Mouse (Mus musculus): ENCODE results near the gene Prop1. TPM values are rescaled to one million over a fixed set of nuclear protein-coding genes. Genes with fewer than 3 reads are reported as not detected.
A peak's percentile ranks its signal among the peaks of the same experiment; 100 is the strongest.

Prop1 gene
- total RNA-seq (2021), result not detected
- long read RNA-seq, result 0 reads

DNA sequence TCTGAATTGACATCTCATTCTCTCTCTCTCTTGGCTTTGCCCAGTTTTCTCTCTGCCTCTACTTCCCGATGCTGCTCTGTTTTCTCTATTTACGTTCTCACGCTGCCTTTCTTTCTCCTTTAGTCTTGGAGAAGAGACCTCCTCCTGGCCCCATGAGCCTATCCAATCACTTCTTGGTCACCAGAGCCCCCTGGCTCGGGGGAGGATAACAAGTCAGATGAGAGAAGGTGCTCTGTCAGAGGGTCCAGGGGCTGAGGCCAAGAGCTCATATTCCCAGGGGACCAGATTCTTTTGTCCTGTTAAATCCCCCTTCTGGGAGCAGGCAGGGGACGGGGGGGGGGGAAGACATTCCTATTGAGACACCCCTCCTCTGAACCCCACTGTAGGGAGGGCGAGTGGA lies at the start of gene Prop1:
Gene Prop1, minus strand, starts transcription at position 101 of the 400 bp plus-strand sequence.
- no peak for DNase-seq (ENCODE audit: low spot score in 2 of 2)

DNA sequence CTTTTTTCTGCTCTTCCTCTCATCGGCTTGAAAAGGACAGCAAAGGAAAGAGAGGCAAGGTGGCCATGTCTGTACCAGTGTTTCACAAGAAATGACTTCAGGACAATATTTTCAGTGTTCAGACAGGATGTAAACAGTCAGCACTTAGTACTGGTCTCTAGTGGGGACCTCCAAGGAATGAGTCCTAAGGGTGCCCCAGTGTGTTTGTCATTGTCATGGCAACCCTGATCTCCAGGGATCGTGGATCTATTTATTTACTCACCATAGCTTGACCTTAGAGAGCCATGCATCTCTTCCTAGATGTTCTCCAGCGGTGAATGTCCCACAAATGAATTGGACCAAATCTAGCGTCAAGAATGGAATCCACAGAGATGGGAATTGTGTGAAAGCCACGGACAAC lies 49.7 kb upstream of the Prop1 start, which contains the start of gene Olfr51:
Gene Olfr51, plus strand, starts transcription at position 301 of the 400 bp plus-strand sequence.
- DNase-seq (ENCODE audit: low spot score in 2 of 2), result no peak

DNA sequence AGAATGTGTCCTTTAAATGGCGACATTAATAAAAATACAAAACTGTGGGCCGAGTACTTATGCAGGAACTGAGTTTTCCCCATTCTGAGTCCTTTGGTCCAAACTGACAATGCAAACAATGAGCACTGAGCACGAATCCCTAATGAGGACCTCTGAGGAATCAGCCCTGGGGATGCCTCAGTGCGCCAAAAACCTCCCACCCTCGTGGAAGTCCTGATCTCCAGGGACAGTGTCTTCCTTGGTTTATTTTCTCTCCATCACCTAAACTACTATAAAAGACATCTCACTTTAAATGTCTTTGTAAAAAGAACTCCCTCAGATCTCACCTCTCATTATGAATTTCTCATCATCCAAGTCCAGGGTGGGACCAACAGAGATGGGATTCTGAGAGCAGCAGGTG lies 28.1 kb upstream of the Prop1 start, which contains the start of gene Olfr1377:
Gene Olfr1377, plus strand, starts transcription at position 301 of the 400 bp plus-strand sequence.
- no peak for DNase-seq (ENCODE audit: low spot score in 2 of 2)

DNA sequence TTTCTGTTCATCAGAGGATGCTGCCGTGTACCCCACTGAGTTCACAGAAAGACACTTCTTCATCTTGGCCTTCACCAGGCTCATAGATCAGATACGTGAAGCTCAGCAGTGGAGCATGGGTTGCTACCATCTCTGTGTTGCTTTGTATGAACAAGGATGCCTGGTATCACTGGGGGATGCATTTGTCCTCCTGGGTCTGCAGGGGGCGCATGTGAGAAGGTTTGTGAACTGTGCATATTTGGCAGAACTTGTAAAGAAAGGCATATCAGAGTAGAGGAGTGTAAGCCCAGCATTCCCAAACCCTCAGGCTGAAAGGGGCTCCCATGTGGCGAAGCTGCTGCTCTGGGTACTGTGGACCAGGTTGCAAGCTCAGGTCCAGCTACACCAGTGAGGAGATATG lies 23.7 kb upstream of the Prop1 start:
- DNase-seq (ENCODE audit: low spot score in 2 of 2), result no peak

DNA sequence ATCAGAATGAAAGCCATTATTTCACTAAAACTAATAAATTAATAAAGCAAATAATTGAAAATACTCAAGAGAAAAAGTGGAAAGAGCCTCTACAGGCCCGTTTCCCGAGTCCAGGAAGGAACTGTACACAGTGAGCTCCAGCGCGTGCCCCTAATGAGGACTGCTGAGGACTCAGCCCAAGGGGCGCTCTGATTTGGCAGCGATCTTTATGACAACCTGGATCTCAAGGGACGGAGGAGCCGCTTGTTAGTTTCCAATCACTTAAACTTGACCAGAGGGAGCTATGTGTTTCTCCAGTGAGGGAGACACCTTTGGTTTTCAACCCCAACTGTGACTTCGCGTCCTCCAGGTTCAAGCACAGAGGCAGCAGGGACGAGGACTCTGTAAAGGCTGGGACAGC lies 12.7 kb upstream of the Prop1 start, which contains the start of gene Olfr1378:
Gene Olfr1378, plus strand, starts transcription at position 301 of the 400 bp plus-strand sequence.
- no peak for DNase-seq (ENCODE audit: low spot score in 2 of 2)

DNA sequence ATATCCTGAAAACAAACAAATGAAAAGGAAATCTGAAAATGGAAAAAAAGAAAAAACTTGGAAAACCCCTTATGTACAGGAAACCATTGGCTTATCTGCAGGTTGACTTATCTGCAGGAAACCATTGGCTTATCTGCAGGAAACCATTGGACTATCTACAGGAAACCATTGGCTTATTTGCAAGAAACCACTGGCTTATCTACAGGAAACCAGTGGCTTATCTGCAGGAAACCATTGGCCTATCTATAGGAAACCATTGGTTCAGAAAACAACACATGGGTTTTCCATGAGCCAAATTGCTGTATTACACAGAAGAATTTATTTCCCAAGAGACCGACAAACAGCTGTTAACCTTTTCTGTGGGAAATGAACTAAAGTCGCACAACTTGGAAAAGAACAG lies 11.3 kb upstream of the Prop1 start:
- DNase-seq (ENCODE audit: low spot score in 2 of 2), result no peak

DNA sequence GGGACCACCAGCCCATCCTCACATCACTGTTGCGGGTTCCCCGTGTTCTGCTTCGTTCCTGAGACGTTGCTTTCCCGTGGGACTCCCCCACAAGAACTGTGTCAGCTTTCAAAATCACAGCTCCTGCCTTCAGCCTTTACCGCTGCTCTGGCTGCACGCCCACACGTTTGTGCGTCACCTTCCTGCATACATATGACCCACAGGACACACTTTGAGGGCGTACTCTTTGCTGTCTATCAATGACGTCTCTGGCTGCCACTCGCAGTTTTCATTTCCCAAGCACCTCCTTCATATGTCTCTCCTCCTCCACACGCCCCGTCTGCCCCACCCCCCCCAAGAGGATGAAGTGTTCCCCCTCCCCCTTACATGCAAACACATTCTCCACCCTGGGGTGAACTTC lies 1.3 kb downstream of the Prop1 start:
- no peak for DNase-seq (ENCODE audit: low spot score in 2 of 2)

DNA sequence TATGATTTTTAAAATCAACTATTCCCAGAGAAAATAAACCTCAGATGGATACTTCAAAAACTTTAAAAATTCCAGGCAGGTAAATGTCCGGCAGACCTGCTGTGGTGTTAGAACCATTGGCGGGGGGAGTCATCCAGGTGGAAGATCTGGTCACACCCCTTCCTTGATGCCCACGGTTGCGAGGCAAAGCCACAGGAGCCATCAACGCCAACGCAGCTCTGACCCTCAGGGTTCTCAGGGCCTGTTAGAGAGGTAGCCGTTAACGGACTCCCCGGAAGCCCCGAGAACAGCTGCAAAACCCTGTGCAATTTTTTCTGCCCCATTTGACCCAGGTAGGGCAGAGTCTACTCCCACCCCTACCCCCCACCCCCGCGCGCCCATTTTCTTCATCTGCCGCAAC lies 10.1 kb downstream of the Prop1 start, which contains the start of gene 4933414I15Rik:
Gene 4933414I15Rik, minus strand, starts transcription at position 260 of the 400 bp plus-strand sequence.
- DNase-seq (ENCODE audit: low spot score in 2 of 2), result no peak

DNA sequence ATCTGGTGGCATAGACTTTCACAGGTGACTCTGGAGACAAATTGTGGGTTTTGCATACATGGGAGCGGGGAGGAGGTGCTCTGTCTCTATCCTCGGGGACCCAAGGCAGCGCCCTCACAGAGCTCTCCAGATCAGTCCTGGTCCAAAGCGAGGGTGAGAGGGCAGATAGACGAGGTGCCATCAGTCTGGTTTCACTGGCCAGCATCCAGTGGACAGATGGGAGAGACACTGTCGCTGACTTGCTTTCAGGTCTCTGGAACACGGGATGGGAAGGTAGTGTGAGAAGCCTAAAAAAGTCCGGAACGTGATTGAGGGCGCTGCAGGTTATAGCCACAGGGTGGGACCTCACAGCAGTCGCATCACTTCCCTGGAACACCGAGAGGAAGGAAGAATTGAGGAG lies 11.2 kb downstream of the Prop1 start:
- DNase-seq (ENCODE audit: low spot score in 2 of 2), result no peak

DNA sequence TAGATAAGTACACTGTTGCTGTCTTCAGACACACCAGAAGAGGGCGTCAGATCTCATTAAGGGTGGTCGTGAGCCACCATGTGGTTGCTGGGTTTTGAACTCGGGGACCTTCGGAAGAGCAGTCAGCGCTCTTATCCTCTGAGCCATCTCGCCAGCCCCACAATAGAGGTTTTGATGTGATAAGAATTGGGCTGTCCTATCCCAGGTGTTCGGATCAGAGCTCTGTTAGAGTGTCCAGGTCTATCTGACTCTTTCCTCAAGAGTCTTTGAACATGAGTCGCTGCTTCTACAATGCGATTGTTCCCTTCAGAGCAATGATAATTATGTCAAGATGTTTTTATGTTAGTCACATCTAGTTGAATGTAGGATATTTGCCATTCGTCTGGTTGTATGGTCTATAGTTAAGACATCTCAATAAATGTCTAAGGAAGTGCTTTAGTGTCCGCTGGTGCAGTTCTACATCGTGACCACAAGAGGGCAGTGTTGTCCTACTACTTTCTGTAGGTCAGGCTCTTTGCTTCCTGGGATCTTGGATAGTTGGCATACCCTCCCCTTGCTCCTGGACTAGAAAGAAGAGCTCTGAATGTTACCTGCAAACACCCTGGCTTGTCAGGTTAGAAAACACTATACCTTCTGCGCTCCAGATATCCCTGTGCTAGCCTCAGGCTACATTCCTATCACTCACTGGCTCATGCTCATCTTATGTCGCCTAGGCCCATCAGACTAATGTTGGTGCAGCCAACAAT lies 13.8 kb downstream of the Prop1 start:
- peak; percentile 27 to 30 for DNase-seq (ENCODE audit: low spot score in 2 of 2)

DNA sequence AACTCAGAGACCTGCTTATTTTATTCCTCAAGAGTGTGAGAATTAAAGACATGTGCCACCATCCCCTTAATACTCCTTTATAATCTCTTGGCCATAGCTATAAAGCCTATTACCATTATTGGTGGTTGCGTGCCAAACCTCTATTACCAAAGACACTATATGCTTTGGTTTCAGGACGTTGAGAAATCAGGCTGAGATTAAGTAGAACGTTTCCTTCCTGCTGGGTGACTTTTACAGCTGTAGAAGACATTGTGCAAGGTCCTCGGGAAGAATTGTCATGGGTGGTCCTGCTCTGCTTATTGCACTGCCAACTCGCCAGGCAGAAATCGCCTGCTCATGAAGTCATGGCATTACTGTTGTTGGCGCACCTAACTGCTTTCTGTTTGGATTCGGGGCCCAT lies 15.1 kb downstream of the Prop1 start:
- DNase-seq (ENCODE audit: low spot score in 2 of 2), result no peak

DNA sequence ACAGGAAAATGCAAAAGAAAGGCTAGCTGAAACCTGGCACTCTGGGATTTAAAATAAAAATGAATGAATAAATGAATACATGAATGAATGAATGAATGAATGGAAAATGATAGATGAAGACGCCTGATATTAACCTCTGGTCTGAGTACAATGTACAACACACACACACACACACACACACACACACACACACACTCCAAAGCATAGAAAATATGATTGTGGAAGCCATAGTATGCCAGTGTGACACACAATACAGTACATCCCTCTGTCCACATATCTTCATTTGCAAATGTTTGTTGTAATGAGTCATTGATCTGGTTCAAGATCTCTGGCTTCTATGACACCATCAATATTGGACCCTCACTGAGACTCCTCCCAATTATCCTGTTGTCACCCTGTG lies 21.5 kb downstream of the Prop1 start:
- DNase-seq (ENCODE audit: low spot score in 2 of 2), result no peak

DNA sequence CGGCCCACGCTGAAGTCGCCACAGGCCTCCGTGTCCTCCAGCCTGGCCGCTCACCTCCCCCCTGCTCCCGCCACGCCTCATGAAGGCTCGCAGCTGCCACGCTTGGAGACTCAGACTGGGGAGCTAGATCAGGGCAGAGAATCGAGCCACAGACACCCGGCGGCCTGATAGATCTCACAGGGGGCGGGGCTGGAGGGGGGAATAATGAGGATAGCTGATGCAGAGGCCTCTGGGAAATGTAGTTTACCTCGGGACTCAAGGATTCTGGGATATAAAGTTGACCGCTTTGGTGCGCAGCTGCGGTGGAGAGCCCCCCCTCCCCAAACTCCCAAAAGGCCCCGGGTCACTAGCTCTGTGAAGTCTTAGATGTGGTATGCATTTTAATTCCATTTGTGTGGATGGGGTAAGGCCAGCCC lies 22.1 kb downstream of the Prop1 start, which contains the start of gene Zfp354b:
Gene Zfp354b, minus strand, starts transcription at position 183 of the 416 bp plus-strand sequence.
- DNase-seq (ENCODE audit: low spot score in 2 of 2), result peak; percentile 79 to 85

DNA sequence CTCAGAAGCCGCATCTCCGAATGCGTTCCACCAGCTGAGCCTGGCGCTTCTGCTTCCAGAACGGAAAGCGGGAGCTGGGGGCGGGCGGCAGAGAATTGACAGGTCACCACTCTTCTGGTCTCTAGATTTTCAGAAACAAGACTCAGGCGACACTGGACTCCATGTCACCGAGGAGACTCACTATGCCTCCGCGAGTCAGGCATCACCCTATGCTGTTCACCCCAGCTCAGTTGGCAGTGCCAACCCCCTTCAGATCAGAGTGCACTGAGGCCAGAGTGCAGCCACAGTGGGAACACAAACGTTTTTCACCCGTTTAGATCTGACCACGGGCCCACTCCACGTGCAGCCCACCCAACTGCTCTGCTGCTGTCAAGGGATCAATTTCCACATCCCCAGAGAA lies 22.5 kb downstream of the Prop1 start:
- no peak for DNase-seq (ENCODE audit: low spot score in 2 of 2)

DNA sequence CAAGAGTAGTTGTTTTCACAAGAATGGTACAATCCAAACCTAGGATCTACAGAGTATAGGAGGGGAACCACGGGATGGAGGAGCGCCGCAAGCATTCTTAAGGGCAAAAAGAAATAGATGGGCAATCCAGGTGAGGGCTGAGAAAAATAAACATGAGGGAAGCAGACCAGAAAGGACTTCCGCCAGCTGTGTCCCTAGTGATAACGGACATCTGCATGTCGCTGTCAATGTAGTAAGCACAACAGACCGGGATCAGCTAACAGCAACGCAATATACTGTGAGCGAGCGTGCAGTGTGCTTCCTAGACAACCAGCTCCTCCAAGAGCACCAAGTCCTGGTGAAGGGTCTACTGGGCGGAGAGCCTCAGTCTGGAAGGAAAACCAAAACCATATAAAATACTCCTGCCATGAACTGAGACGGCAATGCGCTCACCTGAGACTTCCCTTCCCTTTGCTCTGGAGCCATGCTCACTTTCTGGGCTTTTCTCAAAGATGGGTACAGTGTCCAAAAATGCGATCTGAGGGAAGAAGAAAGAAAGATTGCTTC lies 23.0 kb downstream of the Prop1 start:
- DNase-seq (ENCODE audit: low spot score in 2 of 2), result peak; percentile 14 to 17

DNA sequence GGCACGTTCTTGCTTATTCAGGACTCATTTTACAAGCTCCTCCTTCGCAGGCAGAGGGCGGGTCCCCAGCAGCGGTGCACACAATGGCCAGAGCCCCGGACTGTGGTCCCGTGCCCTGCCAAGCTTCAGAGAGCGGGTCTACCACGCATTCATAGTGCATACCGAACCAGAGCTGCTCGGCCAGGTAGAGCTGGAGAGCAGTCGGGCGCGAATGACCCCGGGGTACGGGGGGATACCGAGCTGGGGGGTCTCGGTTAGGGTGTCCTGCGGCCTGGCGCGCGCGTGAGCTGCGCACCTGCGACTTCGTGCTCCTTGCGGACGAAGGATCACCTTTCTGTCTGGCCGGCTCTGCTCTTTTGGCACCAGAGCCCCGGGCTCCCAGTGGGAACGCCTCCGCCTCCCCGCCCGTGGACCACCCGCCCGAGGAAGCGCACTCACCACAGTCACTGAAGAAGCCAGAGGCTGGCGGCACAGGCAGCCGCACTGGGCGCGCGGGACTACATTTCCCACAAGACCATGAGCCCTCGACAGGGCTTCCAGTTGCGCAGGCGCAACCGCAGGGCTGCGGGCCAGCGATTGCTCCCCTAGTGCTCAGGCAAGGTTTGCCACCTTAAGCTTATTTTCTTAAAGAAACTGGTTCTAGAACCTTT lies 37.8 kb downstream of the Prop1 start, which contains the start of gene Zfp2:
Gene Zfp2, minus strand, starts transcription at position 495 of the 650 bp plus-strand sequence.
- peak; percentile 90 to 95 for DNase-seq (ENCODE audit: low spot score in 2 of 2)

DNA sequence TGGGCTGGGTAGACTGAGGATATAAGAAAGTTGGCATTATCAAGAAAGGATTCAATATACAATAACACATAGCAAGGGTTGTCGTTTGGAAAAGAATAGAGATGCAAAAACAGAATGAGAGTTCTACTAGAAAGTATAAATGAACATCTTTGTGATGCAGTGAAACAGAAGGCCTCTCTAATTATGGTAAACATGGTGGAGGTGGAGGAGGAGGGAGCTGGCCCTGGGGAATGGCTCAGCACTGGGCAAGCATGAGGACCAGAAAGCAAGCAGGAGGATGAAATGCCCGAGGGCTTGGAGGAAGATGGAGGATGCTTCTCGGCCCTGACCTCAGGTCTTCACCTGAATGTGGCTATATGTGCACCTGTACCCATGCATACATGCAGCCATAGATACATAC lies 39.1 kb downstream of the Prop1 start:
- no peak for DNase-seq (ENCODE audit: low spot score in 2 of 2)

DNA sequence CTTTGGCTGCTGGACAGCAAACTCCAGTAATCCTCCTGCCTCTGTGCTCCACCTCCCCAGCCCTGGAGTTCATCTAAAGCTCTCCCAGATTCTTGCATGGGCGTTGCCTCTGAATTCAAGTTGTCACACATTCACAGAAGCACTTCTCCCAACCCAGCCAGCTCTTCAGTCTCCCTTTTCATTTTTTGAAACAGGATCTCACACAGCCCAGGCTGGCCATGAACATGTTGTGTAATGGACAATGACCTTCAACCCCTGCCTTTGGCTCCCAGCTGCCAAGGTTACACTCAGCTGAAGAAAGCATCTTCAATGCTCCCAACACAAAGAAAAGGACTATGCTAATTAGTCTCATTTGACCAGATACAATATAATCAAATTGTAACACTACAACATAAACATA lies 40.3 kb downstream of the Prop1 start:
- no peak for DNase-seq (ENCODE audit: low spot score in 2 of 2)

DNA sequence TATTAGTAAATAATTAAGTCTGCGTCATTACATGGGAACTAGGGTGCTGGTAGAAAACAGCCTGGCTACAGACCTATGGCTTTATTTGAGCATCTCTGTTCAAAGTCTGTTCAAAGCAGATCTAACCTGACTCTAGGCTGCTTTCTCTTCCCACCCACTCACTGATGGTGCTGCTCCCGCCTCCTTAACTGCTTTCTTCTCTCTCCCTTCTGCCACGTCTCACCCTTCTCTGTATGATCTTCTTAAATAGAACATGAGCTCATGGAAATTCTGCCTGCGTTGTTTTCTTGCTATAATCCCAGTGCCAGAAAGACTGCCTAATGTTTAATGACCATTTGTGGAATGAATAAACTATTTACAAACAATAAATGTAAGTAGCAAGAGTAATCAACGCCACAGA lies 45.4 kb downstream of the Prop1 start:
- no peak for DNase-seq (ENCODE audit: low spot score in 2 of 2)

All from layer of hippocampus, postnatal 10 days (tissue).